Mouse (Mus musculus): ENCODE results near the gene Pgls.

The Pgls gene

DNA sequence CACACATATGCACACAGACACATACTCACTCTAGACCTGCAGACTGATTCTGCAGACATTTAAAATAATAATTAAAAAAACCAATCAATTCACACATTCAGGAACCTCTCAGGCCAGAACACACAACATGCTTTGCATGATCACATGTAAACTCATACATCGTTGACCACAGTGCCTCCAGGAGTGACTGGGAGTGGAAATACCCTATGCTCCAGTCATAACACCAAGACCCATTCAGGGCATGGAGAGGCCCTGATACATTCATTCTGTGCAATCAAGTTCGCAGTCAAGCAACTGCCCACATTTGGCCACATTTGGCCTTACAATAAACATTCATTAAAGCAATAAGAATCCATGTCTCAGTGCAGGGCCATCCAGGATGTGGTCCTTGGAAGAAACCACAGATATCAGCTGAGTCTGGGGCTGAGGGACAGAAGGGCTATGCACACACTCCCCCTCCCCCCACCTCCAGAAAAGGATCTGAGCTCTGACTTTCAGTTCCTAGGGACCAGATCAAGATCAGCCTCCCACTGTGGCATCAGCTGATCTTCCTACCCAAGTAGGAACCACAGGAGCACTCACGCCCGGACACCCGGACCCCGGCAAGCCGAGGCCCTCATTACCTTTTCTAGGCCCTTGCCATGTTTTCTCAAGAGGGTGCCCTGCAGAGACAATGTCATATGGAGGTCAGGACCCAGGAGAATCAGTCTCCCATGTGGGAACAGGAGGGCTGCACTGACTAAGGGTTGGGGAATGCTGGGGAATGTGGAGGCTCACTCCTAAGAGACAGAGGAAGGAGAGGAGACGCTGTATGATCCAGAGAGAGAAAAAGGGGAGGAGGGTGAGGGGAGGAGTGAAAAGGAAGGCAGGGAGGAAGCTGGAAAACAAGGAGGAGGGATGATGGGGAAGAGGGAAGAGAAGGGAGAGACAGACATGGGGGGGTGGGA, 45.4 kb downstream of the Pgls start:
- no peak for DNase-seq (ENCODE audit: low read depth)

DNA sequence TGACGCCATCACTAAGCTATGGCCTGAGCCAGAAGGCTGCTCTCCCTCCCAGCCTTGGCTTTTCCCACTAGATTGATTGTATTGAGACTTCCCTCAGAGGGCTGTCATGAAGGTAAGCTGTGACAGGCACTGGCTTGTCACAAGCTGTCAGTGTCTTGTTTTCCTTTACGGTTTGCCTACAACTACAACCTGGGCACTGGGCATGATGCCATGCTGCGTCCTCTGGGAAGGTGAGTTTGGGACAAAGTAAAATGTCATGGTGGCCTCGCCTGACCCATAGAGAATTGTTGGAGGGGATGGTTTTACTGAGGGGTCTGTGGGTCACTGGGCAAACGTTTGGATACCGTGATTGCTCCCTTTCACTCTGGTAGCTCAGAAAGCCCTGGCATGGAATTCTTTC, 46.3 kb downstream of the Pgls start:
- no peak for DNase-seq (ENCODE audit: low read depth)

DNA sequence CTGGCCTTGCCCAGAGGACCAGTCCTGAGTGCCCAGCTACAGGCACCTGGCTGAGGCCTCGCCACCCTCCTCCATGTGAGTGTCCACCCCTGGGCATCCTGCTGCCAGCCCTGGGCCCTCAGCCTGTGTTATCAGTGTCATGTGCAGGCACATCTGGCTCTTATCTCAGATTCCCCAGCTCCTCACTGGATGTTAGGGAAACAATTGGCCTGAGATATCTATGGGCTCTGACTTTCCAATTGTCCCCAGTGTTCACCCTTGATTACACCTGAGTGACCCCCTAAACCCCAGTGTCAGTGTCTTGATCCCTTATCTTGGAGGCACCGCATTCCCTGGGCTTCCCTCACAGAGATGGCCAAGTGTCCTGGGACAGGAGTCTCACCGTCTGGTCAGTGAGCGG, 47.3 kb downstream of the Pgls start:
- DNase-seq (ENCODE audit: low read depth) = no peak

DNA sequence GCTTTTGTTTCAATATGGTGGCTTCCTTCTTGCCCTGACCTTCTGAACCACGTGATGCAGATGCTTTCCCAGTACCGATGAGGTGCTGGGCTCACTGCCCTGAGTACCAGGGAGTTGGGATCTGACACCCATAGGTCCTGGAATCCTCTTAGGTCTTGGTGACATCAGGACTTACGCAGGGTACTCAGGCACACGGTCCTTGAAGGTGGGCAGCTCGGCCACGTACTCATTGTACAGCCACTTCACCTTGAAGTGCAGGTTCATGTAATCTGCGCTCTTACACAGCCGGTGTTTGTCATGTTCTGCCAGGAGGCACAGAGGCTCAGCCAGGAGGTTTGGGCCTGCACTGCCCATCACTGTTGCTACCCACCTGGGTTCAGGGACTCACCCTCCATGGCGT, 53.5 kb downstream of the Pgls start:
- DNase-seq (ENCODE audit: low read depth) = no peak

All from naive thymus-derived CD4-positive, alpha-beta T cell, adult 2 months (primary cell).